Mouse (Mus musculus) kidney, adult 18-20 months (tissue): ENCODE data around the gene BC024978.

ENCODE experiments used
- DNase-seq: peaks from one replicate; pipeline ENCODE4 v3.0.0; 2021

BC024978 gene

DNA sequence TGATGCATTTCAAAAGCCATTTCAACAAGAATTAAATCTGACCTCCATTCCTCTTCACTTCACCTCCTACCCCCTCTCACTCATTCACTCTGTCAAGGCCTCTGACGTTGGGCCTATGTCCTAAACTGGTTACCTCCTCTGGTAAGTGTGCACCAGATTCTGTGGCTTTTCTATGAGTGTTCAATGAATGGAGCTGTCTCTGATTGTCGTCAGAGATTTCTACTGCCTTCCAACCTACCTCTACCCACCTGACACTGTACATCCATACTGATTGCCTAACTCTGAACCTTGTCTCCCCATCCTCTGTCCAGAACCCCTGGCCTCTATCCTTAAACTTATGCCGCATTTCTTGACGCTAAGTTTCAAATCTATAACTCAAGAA, 17.6 kb upstream of the BC024978 start:
- DNase-seq, result no peak

DNA sequence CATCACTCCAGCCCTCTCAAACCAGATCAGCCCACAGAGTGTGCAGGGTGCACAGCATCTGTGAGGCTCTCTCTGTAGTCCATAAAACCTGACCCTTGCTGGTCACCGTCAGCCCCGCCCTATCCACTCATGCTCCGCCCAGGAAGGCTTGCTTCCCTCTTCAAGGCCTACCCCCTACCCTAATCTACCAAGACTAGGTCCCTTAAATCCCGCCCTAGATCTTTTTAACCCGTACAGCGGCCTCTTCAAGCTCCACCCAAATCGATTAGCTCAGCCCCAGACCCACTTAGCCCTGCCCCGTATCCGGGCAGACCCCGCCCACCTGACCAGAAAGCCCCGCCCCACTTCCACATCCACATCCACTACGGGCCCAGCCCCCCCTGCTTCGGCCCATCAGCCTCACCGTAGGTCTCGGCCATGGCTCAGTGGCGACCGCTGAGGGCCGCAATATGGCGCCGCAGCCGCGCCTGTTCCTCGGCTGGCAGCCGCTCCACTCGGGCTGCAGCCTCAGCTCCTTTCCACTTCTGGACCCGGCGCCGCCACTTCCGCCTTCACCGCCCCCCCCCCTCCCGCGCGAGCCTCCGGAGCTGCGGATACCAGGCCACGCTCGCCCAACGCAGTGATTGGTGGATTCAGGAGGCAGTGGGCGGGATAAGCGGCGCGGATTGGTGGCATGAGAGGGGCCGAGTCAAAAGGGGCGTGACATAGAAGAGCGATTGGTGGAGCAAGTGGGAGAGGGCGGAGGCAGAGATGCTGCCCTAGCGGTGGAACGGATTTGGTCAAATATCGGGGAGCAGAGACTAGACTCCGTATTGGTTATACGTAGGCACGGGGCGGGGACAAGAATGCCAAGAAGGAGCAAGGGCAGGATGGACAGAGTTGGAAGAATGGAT, 17.0 kb upstream of the BC024978 start, which contains the start of gene Rab4b:
Rab4b (minus strand) TSS at position 573 of the 893 bp plus-strand sequence.
- peak; percentile 99 for DNase-seq

DNA sequence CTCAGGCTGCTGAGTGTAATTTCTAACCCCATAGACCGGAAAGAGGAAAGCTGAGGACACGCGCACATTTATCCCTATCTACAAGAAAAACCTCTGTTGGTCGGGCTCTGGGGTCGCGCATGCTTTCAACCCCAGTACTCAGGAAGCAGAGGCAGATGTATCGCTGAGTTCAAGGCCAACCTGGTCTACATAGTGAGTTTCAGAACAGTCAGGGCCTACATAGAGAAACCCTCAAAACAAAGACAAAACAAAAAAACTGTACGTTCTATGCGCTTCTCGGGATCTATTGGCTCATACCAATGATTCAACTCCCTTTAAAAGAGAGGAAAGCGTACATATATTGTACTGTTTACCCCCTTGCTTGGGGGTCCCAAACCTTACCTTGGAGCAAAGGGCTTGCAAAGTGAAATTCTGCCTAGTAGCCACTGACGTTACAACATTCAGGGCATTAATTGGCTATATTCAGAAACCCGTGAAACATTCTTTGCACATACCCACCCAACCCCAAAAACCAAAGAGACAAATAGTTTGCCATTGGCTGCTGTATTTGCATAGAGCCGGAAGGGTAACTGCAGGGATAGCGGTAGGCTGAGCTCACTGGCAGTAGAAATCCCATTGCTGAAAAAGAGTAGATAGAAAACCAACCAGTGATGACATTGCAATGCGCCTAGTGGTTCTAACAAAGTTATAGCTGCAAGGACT, 16.2 kb upstream of the BC024978 start:
- no peak for DNase-seq

DNA sequence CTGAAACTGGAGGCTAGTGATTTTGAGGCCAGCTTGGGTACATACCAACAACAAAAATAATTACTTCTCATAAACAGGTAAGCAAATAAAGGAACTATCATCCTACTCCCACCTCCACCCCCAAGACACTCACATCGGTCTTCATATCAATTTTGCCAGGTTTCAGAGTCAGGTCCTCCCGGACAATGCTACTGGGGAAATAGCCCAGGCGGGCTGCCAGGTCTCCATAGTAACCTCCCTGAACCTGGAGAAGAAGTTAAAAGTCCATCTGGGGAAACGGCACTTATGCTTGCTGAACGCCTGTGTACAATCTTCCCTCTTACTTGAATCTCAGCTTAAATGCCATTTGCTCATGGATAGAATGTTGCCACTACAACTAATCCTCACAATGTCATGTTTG, 15.5 kb upstream of the BC024978 start:
- peak; percentile 88 for DNase-seq

DNA sequence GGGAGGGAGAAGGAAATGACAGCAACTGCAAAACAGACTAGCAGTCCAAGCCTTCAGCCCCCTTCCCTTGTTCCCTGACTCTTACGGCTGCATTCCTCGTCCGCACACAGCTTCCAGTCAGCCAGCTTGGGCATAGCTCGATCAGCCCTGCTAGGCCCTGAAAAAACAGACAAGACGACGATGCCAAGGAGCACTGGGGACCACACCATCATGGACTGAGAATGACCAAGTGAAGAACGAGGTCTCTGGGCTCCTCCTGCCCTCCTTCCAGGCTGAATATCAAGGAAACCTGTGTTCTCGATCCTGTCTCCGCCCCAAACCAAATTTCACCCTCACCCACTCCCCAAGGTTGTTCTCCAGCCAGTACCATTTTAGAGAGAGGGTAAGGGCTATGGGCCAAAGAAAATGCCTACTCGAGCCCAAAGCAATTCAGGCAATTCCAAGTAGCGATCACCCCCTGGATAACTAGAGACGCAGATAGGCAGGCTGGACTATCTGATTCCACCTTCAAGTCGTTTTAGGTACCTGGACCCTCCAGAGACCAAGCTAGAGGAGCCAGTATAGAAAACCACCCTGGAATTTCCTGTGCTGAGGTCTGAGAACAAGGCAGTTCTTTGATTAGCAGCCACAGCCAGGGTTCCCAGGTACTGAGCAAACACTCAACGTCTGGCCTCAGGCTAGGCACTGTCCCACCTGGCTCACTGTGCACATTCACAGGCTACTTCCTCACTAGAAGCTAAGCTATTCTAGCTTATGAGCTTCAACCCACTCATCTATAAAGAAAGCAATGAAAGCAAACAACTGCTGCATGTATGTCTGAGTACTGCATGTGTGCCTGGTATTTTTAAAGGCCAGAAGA, 14.5 kb upstream of the BC024978 start, which contains the start of the genes Gm21983 and Mia:
Gm21983 (minus strand) TSS at position 250 of the 859 bp plus-strand sequence.
Mia (minus strand) TSS at position 321 of the 859 bp plus-strand sequence.
- DNase-seq, result no peak

DNA sequence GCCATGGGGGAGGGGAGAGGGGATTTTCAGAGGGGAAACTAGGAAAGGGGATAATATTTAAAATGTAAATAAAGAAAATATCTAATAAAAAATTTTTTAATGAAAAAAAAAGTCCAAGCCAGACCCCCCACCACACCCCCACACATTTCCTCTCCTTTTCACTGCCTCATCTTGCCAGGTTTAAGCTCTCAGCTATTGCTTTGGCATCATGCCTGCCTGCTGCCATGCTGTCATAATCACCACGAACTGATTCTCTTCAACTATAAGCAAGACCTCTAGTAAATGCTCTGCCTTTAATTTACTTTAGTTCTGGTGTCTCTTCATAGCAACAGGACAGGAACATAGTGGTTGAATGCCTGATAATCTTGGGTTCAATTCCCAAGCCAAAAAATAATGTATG, 13.1 kb upstream of the BC024978 start:
- no peak for DNase-seq

DNA sequence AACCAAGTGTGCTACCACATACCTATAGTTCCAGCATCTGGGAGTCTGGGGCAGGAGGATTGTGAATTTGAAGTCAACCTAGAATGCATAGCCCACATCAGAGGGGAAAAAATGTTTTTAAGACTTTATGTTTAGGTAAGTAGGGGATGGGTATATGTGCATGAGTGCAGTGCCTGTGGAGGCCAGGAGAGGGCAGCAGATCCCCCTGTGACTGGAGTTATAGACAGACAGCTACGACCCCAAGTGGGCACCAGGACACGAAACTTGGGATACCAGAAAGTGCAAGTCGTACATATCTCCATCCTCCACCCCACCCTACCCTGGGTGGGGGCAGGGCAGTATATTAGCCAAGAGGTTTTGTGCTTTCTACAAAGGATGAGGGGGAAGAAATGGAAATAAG, 10.6 kb upstream of the BC024978 start:
- DNase-seq, result no peak

DNA sequence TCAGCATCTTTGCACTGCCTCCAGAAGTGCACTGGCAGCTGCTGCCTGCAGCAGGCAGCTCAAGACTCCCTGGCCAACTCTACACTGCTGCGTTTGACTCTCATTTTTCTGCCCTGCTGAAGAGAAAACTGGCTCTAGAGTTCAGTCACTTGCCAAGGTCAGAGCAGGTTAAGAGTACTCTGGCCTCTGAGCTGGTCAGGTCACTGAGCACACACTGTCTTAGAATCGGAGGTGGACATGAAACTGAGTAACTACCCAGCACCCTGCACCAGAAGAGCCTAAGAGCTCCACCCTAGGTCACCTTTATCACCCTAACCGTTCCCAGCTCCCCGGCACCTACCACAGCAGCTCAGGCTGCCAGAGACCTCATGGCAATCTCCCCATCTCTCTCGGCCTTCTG, 9.6 kb upstream of the BC024978 start:
- DNase-seq, result no peak

DNA sequence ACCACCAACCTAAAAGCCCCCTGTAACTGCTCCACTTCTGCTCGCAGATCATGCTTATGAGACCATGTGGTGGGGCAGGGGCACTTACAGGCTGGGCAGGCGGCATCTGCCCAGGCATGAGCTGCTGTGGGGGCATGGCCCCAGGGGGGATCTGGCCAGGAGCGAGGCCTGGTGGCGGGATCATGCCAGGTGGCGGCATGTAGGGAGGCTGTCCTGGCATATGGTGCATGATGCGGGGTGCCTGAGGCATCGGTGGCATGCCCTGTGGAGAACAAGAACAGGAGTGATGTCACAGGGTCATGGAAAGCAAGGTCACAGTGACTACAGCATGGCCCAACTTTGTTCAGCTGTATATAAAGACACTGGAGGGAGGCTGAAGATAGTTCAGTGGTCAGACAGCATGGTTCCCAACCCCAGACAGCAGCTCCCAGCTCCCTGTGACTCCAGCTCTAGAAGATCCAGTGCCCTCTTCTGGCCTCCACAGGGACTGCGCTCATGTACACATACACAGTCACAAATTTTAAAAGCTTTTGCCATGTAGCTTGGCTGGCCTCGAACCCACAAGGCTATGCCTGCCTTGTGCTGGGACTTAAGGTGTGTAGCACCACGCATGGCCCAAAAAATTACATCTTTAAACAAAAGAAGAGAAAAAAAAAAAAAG, 6.2 kb upstream of the BC024978 start:
- no peak for DNase-seq

DNA sequence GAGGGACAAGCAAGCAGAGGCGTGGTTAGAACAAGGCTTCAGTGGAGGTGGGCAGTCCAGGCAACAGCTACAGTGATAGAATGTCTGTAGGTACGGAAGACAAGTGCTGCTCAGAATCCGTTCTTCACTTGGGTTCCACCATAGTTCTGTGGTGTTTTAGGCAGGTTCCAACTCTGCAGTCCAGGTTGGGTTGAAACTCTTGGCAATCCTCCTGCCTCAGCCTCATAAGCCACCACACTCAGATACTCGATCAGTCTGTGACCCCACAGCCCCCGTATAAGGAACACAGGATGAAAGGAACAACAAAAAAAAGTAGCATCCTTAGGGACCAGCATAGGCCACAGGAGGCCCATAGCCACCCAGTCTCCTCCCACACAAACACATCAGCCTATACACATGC, 3.1 kb upstream of the BC024978 start:
- no peak for DNase-seq

DNA sequence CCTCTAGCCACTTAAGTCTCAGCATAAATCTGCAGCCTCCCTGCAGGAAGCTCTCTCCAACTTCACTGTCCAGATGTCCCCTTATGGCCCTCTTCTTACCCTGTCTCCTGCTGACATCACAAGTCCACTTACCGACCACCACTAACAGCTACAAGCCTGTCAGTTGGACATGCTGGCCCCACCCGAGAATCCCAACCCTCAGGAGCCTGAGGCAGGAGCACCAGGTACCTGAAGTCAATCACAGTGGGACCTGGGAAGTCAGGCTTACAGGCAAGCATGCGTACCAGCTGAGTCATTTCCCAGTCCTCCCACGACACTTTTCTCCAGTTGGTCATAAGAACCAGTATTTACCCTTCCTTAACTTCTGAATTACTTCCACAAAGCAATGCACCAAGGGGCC, 1.9 kb upstream of the BC024978 start:
- DNase-seq, result no peak

DNA sequence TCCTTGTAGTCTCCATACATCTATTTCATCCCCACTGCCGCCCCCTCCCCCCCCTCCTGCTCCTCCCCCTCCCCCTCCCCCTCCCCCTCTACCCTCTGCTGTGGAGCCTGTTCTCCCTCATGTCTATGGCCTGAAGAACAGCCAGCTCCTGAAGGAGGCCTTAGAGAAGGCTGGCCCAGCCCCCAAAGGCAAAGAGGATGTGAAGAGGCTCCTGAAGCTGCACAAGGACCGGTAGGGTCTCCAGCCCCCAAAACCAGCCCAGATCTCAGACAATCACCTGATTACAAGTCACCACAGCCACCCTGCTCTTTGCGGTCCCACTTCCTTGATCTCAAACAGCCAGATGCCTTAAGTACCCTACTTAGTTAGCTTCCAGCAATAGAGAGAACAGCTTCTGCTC, 1.6 kb downstream of the BC024978 start:
- DNase-seq, result no peak

DNA sequence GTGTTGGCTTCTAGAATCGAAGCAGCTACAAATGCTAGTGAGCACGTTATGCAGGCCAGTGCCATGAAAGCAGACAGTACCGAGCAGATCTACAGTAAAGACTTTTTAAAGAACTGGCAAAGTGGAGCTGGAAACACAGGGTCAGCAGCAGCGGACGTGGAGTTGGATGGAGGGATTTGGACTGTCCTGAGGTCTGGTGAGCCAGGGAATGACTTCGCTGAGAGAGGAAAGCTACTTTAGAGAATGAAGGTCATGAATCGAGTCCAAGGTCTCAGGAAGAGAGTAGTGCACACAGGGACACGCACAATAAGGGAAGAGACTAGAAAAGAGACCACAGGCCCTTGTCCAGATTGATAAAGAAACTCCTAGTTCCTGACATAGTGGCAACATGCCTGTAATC, 2.1 kb downstream of the BC024978 start:
- DNase-seq, result no peak

DNA sequence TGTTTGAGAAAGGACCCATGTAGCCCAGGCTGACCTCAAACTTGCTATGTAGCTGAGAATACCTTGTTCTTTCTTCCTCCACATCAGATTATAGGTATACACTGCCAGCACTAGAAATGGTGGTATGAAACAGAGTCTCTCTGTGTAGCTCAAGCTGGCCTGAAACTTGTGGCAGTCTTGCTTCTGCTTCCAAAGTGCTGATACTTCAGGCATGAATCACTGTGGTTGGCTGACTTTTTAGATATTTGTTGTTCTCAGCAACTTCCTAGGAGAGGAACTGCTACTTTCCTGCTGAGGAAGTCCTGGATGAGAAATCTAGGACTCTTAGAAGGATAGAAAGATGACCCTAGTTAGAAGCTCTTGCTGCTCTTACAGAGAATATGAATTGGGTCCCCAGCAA, 2.8 kb downstream of the BC024978 start:
- DNase-seq, result no peak

DNA sequence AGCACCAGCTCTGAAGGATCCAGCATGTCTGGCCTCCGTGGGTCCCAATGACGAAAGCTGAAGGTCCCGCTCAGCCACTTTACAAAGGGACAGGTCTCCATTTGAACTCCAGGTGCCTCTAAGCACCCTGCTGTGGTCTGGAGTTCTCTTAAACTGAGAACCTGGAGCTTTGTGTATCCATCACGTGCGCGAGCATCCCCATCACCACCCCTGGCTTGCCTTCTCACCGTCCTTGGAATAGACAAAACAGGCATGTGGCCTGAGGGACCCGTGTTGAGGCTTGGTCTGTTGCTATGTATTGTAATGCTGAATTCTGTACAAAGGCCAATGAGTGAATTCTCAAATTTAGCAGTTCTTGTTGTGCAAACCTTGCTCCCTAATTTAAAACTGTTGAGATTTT, 3.2 kb downstream of the BC024978 start:
- no peak for DNase-seq

DNA sequence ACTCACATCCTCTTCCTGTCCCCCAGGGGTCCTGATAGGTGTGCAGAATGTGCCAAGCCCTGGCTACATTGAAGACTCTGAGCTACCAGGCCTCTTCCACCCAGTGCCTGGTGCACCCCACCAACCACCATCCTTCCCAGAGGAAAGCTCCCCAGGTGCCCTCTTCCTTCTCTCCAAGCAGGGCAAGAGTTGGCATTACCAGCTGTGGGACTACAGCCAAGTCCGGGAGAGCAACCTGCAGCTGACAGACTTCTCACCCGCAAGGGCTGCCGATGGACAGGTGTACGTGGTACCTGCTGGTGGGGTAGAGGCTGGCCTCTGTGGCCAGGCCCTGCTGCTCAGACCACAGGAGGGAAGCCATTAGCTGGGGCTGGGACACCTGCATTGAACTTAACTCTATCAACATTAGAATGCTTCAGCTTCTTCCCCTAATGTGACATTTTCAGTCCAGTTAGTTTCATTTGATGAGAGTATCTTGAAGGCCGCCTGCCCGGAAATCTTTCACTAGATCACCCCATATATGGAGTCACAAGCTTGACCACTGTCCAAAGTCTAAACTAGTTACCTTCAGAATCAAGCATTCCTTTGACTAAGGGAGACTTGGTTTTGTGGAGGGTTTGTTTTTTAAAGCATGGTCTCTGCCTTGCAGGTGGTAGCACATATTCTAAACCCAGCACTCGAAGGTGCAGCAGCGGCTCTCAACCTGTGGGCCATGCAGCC, 8.3 kb downstream of the BC024978 start:
- DNase-seq, result peak; percentile 39

DNA sequence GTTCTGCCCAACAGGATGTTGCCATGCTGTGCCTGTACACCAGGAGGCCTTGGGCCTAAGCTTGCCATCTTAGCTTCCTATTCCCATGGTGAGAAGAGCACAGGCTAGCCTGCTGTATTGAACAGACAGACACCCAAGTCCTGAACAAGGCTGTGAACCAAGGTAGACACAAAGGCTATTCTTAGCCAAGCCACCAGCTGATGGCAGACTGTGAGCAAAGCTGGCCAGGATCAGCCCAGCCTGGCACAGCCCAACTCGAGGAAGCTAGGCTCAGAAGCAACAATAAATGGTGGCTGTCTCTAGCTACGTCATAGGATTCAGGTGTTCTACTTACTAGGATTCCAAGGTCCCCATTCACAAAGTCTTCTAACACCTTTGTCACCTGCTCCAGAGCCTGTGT, 17.0 kb downstream of the BC024978 start:
- DNase-seq, result no peak

DNA sequence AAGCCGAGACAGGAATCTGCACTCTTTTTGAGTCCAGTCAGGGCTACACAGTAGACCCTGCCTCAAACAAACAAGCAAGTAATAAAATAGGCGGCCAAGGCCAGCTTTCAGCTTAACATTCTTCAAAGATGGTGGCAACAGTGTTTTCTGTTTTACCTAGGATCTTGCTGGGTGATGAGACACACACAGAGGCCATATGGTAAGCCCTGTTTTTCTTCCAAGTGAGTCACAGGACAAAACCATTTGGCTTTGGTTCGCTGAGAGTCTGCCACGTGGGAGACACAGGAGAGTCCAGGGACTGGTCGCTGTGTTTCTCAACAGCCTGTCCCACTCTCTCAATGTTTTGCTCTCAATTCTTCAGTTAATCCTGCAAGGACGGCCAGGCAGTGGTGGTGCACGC, 23.0 kb downstream of the BC024978 start:
- DNase-seq, result no peak

DNA sequence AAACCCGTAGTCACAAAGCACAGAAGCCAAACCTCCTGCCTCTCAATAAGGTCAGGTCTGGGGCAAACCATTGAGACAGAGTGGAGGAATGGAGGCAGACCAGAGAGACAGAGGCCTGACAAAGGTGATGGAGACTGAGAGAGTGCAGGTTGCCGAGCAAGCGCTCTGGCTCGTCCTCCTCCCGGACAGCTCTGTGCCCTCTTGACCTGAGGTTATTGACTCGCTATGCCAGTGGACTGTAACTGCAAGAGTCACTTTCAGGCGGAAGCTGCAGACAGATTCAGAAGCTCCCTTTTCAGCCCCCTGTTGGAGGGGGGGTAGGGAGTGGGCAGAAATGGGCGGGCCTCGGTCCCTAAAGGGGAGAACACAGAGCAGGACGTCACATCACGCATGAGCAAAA, 24.4 kb downstream of the BC024978 start:
- no peak for DNase-seq

DNA sequence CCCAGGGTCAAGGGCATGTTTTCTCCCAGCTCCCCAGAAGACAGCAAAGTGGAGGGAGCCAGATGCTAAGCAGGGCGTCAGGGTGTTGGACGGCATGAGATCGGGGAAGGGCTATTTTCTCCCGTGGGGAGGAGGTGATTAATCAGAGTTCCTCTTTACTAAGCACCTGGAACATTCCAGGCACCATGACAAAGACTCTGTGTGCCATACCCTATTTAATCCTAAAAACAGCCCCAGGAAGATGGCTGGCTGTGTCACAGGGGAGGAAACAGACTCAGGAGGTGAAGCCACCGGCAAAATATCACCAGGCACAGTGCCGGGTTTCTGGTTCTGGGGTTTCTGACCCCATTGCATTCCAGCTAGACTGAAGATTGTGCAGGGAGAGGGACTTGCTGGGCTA, 26.4 kb downstream of the BC024978 start:
- no peak for DNase-seq

DNA sequence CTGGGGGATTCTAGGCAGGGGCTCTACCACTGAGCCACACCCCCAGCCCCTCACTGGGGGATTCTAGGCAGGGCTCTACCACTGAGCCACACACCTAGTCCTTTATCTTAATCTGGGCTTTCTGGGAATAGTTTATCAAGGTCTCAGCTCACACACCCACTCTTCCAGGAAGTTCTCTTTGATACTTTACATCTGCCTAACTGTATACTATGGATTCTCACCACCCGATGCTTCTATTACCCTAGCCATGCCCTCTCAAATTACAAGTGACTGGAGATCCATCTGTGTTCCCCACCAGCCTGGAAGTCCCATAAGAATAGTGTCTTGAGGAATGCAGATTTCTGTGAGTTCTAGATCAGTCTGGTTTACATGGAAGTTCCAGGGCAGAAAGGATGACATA, 27.0 kb downstream of the BC024978 start:
- DNase-seq, result no peak
